Mouse (Mus musculus) testis, adult 2 months (tissue): Measurements from ENCODE around the gene Tcte2.

Experiments used
- CTCF ChIP-seq: fragments of 200-500 bp; IDR thresholded peaks from 2 replicates; pipeline ENCODE4 v1.5.1; 2012; ENCODE audit warnings: low read depth, mild to moderate bottlenecking, inconsistent platforms, low read length, moderate library complexity; ENCODE audit not compliant: control insufficient read depth, insufficient read depth, insufficient replicate concordance
- POLR2A ChIP-seq: fragments of 200-500 bp; IDR thresholded peaks from 2 replicates; pipeline ENCODE4 v1.6.1; 2012; ENCODE audit warnings: low read depth, mild to moderate bottlenecking, inconsistent platforms, low read length, moderate library complexity; ENCODE audit not compliant: control insufficient read depth

DNA sequence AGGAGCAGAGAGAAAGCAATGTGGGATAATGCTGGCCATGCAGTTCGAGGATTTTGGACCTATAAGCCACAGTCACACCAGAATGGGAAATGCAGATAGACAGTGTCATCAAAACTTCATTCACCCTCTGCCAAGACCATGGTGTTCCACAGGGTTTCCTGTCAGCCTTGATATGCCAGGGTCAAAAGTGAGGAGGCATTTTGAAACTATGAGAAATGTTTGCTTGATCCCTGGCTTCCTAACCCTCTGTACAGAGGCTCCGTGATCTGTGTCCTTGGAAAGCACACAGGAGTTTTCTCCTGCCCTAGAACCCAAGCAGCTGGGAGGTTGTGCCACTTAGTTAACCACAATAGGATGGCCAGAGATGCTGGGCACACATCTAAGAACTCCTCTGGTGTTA is 40.3 kb downstream of the Tcte2 start:
- no peak for TF ChIP-seq POLR2A
- no peak for TF ChIP-seq CTCF
